Mouse (Mus musculus) lung, adult 2 months (tissue): Measurements from ENCODE around the gene Naaladl2.

Source experiments
- CTCF ChIP-seq: fragments of 200-500 bp; IDR thresholded peaks from 2 replicates; pipeline ENCODE4 v1.5.1; 2011; ENCODE audit warnings: mild to moderate bottlenecking, low read length, control low read depth; ENCODE audit not compliant: insufficient read depth
- POLR2A ChIP-seq: fragments of 200-500 bp; IDR thresholded peaks from 2 replicates; pipeline ENCODE4 v1.6.1; 2011; ENCODE audit warnings: low read depth, mild to moderate bottlenecking, control low read depth, low read length, borderline replicate concordance; ENCODE audit errors: extremely low read depth

DNA sequence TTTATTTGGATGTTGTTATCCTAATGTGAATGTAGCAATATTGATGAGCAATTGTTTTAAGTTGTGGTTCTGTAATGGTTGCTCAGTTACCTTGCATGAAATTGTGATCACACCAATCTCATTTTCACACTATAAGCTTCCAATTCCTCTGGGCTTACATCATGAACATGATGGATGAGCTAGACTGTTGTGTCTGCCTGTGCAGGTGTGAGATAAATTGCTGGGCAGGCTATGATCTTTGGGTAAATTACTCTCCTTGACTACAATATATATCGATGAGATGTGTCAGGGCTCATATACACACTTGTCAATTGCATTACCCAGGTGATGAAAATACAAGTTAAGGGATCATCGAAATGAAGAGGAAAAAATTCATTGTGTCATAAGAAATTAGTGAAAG lies 1197.9 kb downstream of the Naaladl2 start:
- TF ChIP-seq CTCF (no peak), POLR2A (no peak)
